Mouse (Mus musculus): Measurements from ENCODE around the gene Spryd4. TPM values are rescaled to one million over a fixed set of nuclear protein-coding genes. Genes with fewer than 3 reads are reported as not detected.

The Spryd4 gene
- total and polyA plus RNA-seq, 3 experiments: 17.2 to 19.6 TPM; not detected in 1

DNA sequence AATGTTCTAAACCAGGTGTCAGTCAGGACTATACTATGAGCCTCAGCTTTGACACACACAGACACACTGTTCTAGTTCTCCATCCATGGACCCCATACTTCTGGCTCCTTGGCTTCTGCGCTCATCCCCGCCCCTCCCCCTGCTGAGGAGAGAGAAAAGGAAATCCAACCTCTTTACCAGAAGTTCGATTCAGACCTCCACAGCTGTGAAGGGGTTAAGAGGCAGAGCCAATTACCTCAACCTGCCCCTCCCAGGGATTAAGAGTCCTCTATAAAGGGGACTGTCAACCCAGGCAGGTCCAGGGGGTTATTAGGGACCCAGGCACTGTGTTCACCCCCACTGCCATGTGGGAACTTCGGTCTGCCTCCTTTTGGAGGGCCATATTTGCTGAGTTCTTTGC lies 13.9 kb upstream of the Spryd4 start, which contains the start of gene Mip:
Gene Mip, plus strand, starts transcription at position 301 of the 400 bp plus-strand sequence.
- H3K79me2 ChIP-seq (ENCODE audit: control insufficient read depth, insufficient read depth, low read length, poor library complexity): no peaks in the 10 kb centered on the region
- peaks cover 3 to 5% of the 10 kb centered on the region in 2 experiments for H3K4me1 ChIP-seq (ENCODE audit: control insufficient read depth in 1 of 2, insufficient read depth in 2 of 2, low read length in 2 of 2)
- H3K9me3 ChIP-seq (replicated peaks; ENCODE audit: insufficient read depth, low read length): no peaks in the 10 kb centered on the region
- TF ChIP-seq MAZ (IDR thresholded peaks at IDR 0.05; ENCODE audit: low read depth, low read length) (no peak), NRF1 (IDR thresholded peaks at IDR 0.05; ENCODE audit: insufficient read depth, low read depth, low read length, poor library complexity, severe bottlenecking) (no peak), POLR2AphosphoS2 (IDR thresholded peaks at IDR 0.05; ENCODE audit: low read length) (no peak), MYB (IDR thresholded peaks at IDR 0.05; ENCODE audit: low read depth, low read length) (no peak), POLR2AphosphoS5 (IDR thresholded peaks at IDR 0.05; ENCODE audit: borderline replicate concordance, low read depth, low read length) (no peak), ZC3H11A (IDR thresholded peaks at IDR 0.05; ENCODE audit: low read depth, low read length) (no peak), MAX (IDR thresholded peaks at IDR 0.05; ENCODE audit: low read length) (no peak), CHD1 (IDR thresholded peaks at IDR 0.05; ENCODE audit: low read depth, low read length) (no peak), EP300 (IDR thresholded peaks at IDR 0.05; ENCODE audit: low read depth in 1 of 2, low read length in 2 of 2) (no peak), MXI1 (IDR thresholded peaks at IDR 0.05; ENCODE audit: low read depth, low read length) (no peak), ZNF384 (IDR thresholded peaks at IDR 0.05; ENCODE audit: low read depth, low read length) (no peak), POLR2A (IDR thresholded peaks at IDR 0.05; ENCODE audit: control insufficient read depth in 1 of 2, insufficient read depth in 1 of 2, low read depth in 1 of 2, low read length in 2 of 2, poor library complexity in 1 of 2) (no peak), MYC (IDR thresholded peaks at IDR 0.05; ENCODE audit: low read depth, low read length) (no peak), RAD21 (IDR thresholded peaks at IDR 0.05; ENCODE audit: low read depth, low read length) (no peak), ELF1 (IDR thresholded peaks at IDR 0.05; ENCODE audit: low read depth, low read length) (no peak), USF1 (IDR thresholded peaks at IDR 0.05; ENCODE audit: low read depth, low read length) (no peak), MEF2A (IDR thresholded peaks at IDR 0.05; ENCODE audit: extremely low read depth, insufficient replicate concordance, low read depth, low read length, poor library complexity, severe bottlenecking) (no peak)
- H3K4me3 ChIP-seq (ENCODE audit: control insufficient read depth in 1 of 2, insufficient read depth in 1 of 2, low read depth in 2 of 2, low read length in 2 of 2): no peak within 1 kb of the TSS
- H3K36me3 ChIP-seq (ENCODE audit: control insufficient read depth in 1 of 2, insufficient read depth in 2 of 2, low read length in 2 of 2): peaks cover 0 to 5% of the 10 kb centered on the region in 2 experiments; a peak in 2 of 4 replicates
- DNase-seq (ENCODE audit: low read depth, low spot score): no peak
- H3K27me3 ChIP-seq (ENCODE audit: control insufficient read depth in 1 of 2, insufficient read depth in 2 of 2, low read length in 2 of 2): no peaks in the 10 kb centered on the region
- H3K9ac ChIP-seq (ENCODE audit: control insufficient read depth, low read depth, low read length, poor library complexity, severe bottlenecking): no peak within 1 kb of the TSS
- H3K27ac ChIP-seq (ENCODE audit: control insufficient read depth, low read depth, low read length): no peak within 1 kb of the TSS

DNA sequence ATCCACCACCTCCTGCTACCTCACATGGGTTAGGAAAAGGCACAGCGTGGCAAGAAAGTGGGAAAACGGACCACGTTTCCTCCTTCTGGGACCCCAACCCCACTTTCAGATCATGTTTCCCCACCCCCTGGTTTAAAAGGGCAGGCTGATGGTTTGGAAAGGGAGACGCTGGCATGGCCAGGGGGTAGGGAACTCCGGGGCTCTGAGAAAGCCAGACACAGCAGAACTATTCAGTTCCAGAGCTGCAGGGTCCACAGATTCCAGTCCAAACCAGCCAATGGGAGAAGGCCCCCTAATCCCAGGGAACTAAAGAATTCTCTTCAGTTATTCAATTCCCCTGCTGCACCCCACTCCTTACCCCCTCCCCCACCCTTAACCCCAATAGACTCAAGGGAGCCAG lies 13.5 kb upstream of the Spryd4 start:
- no peak overlapping the region for H3K9ac ChIP-seq (ENCODE audit: control insufficient read depth, low read depth, low read length, poor library complexity, severe bottlenecking)
- H3K4me1 ChIP-seq (ENCODE audit: control insufficient read depth in 1 of 2, insufficient read depth in 2 of 2, low read length in 2 of 2): peaks cover 3 to 5% of the 10 kb centered on the region in 2 experiments; a peak in 3 of 4 replicates
- H3K9me3 ChIP-seq (replicated peaks; ENCODE audit: insufficient read depth, low read length): no peaks in the 10 kb centered on the region
- H3K27me3 ChIP-seq (ENCODE audit: control insufficient read depth in 1 of 2, insufficient read depth in 2 of 2, low read length in 2 of 2): no peaks in the 10 kb centered on the region
- peaks cover 0 to 5% of the 10 kb centered on the region in 2 experiments; a peak in 2 of 4 replicates for H3K36me3 ChIP-seq (ENCODE audit: control insufficient read depth in 1 of 2, insufficient read depth in 2 of 2, low read length in 2 of 2)
- TF ChIP-seq POLR2A (IDR thresholded peaks at IDR 0.05; ENCODE audit: control insufficient read depth in 1 of 2, insufficient read depth in 1 of 2, low read depth in 1 of 2, low read length in 2 of 2, poor library complexity in 1 of 2) (no peak), CHD1 (IDR thresholded peaks at IDR 0.05; ENCODE audit: low read depth, low read length) (no peak)
- no peak overlapping the region for H3K27ac ChIP-seq (ENCODE audit: control insufficient read depth, low read depth, low read length)
- H3K4me3 ChIP-seq (ENCODE audit: control insufficient read depth in 1 of 2, insufficient read depth in 1 of 2, low read depth in 2 of 2, low read length in 2 of 2): no peak overlapping the region
- no peaks in the 10 kb centered on the region for H3K79me2 ChIP-seq (ENCODE audit: control insufficient read depth, insufficient read depth, low read length, poor library complexity)
- DNase-seq (ENCODE audit: low read depth, low spot score): no peak
